Mouse (Mus musculus): ENCODE data around the gene Pam. TPM values are rescaled to one million over a fixed set of nuclear protein-coding genes. Genes with fewer than 3 reads are reported as not detected.

The Pam gene
- polyA plus RNA-seq, 1 experiment from 2014 or later = 41.5 TPM

DNA sequence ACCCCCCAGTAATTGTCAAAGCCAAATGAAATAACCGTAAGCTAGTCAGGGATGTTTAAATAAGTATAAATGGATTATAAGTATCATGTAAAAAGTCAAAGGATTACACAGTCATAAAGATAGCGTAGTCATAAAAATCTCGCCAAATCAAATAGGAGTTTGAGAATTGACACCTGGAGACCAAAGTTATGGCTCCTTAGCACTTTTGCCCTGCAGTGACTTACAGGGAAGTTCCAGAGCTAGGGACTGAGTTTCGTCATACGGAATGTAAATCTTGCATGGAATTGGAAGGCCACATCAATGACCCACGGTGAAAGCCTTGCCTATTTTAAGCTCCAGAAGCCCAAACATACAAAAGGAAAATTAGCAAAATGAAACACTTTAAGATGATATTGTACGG lies 192.6 kb downstream of the Pam start:
- no peaks in the 10 kb centered on the region for H3K27me3 ChIP-seq (ENCODE audit: insufficient read depth, low read length)
- H3K27ac ChIP-seq (ENCODE audit: low read depth) = no peak overlapping the region
- H3K4me1 ChIP-seq (ENCODE audit: insufficient read depth) = no peaks in the 10 kb centered on the region
- no peaks in the 10 kb centered on the region for H3K36me3 ChIP-seq (ENCODE audit: insufficient read depth)
- ATAC-seq (ENCODE audit: insufficient read depth) (no peak), DNase-seq (no peak)
- no peak overlapping the region for H3K9ac ChIP-seq
- H3K4me2 ChIP-seq = no peak overlapping the region
- TF ChIP-seq CTCF (IDR thresholded peaks at IDR 0.05; ENCODE audit: low read depth) = no peak
- no peaks in the 10 kb centered on the region for H3K9me3 ChIP-seq (ENCODE audit: low read depth, low read length)
- H3K4me3 ChIP-seq (ENCODE audit: low read depth, low read length) = no peak overlapping the region
- 81% methylated on average over 7 of the region's 7 CpGs for WGBS

DNA sequence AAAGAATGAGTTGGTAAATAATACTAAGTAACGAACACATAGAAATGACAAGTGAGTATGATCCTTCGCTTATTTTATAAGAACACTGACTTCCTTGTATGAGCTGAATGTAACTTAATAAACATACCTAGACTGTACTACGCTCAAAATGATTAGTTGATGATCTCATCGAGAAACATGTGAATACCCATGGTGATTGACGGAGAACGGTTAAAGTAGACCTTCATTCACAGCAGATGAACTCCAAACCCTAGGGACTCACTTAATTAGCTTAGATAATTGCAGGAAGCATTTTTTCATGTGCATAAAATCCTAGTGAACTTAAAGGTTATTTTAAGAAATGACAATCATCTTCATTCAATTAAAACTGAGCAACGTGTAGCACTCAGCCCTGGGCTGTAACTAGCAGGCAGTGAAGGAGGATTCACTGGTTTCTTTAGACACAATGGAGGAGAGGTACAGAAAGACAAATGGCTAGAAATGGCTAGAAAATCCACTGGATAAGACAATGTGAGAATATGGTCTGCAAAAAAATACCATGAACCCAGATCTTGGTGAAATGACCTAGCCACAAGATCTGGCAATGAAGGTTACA lies 194.8 kb downstream of the Pam start:
- DNase-seq (no peak), ATAC-seq (ENCODE audit: insufficient read depth) (no peak)
- no peak for TF ChIP-seq CTCF (IDR thresholded peaks at IDR 0.05; ENCODE audit: low read depth)
- H3K9ac ChIP-seq = no peak overlapping the region
- 79% methylated on average over 7 of the region's 7 CpGs for WGBS
- no peak overlapping the region for H3K4me3 ChIP-seq (ENCODE audit: low read depth, low read length)
- H3K27ac ChIP-seq (ENCODE audit: low read depth) = no peak overlapping the region
- H3K36me3 ChIP-seq (ENCODE audit: insufficient read depth) = no peaks in the 10 kb centered on the region
- H3K4me2 ChIP-seq = no peak overlapping the region
- no peaks in the 10 kb centered on the region for H3K4me1 ChIP-seq (ENCODE audit: insufficient read depth)
- no peaks in the 10 kb centered on the region for H3K9me3 ChIP-seq (ENCODE audit: low read depth, low read length)
- no peaks in the 10 kb centered on the region for H3K27me3 ChIP-seq (ENCODE audit: insufficient read depth, low read length)

DNA sequence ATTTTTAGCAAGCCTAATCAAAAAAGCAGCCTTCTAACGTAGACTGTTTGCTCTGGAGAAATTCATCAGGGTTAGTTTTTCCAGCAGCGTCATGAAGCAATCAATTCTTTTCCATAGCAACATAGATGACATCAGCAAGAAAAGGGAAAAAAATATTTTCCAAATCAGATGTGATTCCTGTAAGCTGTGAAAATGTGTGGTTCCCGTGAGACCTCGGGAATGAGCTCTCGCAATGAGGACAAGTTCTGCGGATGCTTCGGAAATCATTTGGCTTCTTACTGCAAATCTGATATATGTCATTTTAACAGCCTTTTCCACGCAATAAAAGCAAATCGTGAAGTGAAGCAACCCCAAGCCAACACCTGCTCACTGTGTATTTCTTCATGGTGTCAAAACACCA lies 207.9 kb downstream of the Pam start:
- Histone ChIP-seq H3K4me2 (no peak overlapping the region), H3K27me3 (ENCODE audit: insufficient read depth, low read length) (no peaks in the 10 kb centered on the region), H3K4me3 (ENCODE audit: low read depth, low read length) (no peak overlapping the region), H3K36me3 (ENCODE audit: insufficient read depth) (peaks cover 6% of the 10 kb centered on the region; the same call in 1 of the 2 replicates), H3K9me3 (ENCODE audit: low read depth, low read length) (no peaks in the 10 kb centered on the region), H3K9ac (no peak overlapping the region), H3K27ac (ENCODE audit: low read depth) (no peak overlapping the region), H3K4me1 (ENCODE audit: insufficient read depth) (no peaks in the 10 kb centered on the region)
- ATAC-seq (ENCODE audit: insufficient read depth) = no peak
- no peak for DNase-seq
- TF ChIP-seq CTCF (IDR thresholded peaks at IDR 0.05; ENCODE audit: low read depth) = no peak
- whole genome bisulfite sequencing = 83% methylated on average over 9 of the region's 9 CpGs

DNA sequence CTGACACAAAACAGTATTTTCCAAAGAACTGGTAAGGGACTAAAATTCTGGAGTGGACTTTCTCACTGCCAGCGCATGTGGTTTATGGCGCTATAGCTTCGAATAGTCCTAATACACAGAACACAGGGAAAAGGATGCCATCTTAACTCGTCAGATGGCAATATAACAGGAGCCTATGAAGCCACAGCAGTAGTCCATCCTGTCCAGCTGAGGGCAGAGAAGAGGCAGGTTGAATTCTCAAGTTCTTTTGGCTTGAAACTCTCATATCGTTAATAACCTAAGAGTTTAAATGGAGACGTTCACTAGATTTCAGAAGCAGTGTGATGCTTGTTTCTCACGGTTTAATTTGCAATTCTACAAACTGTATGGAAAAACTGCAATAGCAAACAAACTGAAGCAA lies 211.9 kb downstream of the Pam start:
- no peaks in the 10 kb centered on the region for H3K4me1 ChIP-seq (ENCODE audit: insufficient read depth)
- no peak overlapping the region for H3K4me3 ChIP-seq (ENCODE audit: low read depth, low read length)
- no peak overlapping the region for H3K4me2 ChIP-seq
- WGBS = 84% methylated on average over 7 of the region's 7 CpGs
- H3K36me3 ChIP-seq (ENCODE audit: insufficient read depth) = peaks cover 9% of the 10 kb centered on the region; the same call in 1 of the 2 replicates
- no peak overlapping the region for H3K9ac ChIP-seq
- DNase-seq = peak; percentile 20
- no peak overlapping the region for H3K27ac ChIP-seq (ENCODE audit: low read depth)
- ATAC-seq (ENCODE audit: insufficient read depth) = no peak
- no peaks in the 10 kb centered on the region for H3K9me3 ChIP-seq (ENCODE audit: low read depth, low read length)
- TF ChIP-seq CTCF (IDR thresholded peaks at IDR 0.05; ENCODE audit: low read depth) = 0 out of 2 replicates have a peak, but pooled peaks have one; percentile 11
- no peaks in the 10 kb centered on the region for H3K27me3 ChIP-seq (ENCODE audit: insufficient read depth, low read length)

DNA sequence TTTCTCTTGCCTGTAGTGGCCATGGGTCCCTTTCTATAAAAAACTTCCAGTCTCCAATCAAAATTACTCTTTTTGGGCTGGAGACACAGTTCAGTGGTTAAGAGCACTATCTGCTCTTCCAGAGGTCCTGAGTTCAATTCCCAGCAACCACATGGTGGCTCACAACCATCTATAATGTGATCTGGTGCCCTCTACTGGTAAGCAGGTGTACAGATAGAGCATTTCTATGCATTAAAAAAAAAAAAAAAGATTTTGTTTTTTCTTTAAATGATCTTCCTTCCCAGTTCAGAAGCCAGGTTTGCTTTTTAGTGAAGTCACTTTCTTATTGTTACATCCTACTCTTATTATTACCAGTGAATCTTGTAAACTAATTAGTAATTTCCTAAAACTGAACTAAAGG lies 218.4 kb downstream of the Pam start:
- H3K9me3 ChIP-seq (ENCODE audit: low read depth, low read length) = no peaks in the 10 kb centered on the region
- H3K4me1 ChIP-seq (ENCODE audit: insufficient read depth) = no peaks in the 10 kb centered on the region
- no peak overlapping the region for H3K27ac ChIP-seq (ENCODE audit: low read depth)
- DNase-seq (no peak), ATAC-seq (ENCODE audit: insufficient read depth) (no peak)
- H3K4me2 ChIP-seq = no peak overlapping the region
- no peak overlapping the region for H3K4me3 ChIP-seq (ENCODE audit: low read depth, low read length)
- H3K9ac ChIP-seq = no peak overlapping the region
- 0 out of 2 replicates have a peak, but pooled peaks cover under 1% of the 10 kb centered on the region for H3K36me3 ChIP-seq (ENCODE audit: insufficient read depth)
- H3K27me3 ChIP-seq (ENCODE audit: insufficient read depth, low read length) = no peaks in the 10 kb centered on the region
- peak; percentile 16; the same call in 1 of the 2 replicates for TF ChIP-seq CTCF (IDR thresholded peaks at IDR 0.05; ENCODE audit: low read depth)

DNA sequence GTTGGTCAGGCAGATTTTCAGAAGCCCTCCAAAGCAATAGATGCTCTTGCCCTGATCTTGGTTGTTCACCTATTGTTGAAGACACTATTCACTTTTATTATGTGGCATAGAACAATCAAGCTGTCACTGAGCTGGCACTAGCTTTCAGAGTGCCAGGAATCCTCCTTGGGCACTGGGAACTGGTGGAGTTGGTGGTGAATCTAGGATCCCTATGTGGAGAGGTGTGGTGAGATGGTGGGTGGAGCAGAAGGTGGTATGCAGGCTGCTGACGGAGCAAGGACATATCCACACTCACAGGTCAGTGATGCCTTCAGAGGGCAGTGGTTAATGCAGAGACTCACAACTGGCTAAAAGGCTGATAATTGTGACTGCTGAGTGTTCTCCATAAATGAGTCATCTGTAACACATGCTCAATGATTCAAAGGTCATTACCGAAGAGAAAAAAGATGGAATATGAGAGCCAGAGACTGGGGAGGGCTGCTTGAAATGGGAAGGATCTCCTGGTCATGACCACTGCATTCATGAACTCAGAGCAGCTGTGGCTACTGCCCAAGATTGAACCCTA lies 221.9 kb downstream of the Pam start:
- H3K4me3 ChIP-seq (ENCODE audit: low read depth, low read length) = no peak overlapping the region
- no peaks in the 10 kb centered on the region for H3K4me1 ChIP-seq (ENCODE audit: insufficient read depth)
- no peak overlapping the region for H3K4me2 ChIP-seq
- H3K27ac ChIP-seq (ENCODE audit: low read depth) = no peak overlapping the region
- no peaks in the 10 kb centered on the region for H3K27me3 ChIP-seq (ENCODE audit: insufficient read depth, low read length)
- DNase-seq = no peak
- no peaks in the 10 kb centered on the region for H3K36me3 ChIP-seq (ENCODE audit: insufficient read depth)
- H3K9ac ChIP-seq = no peak overlapping the region
- WGBS = 85% methylated on average over 2 of the region's 2 CpGs
- TF ChIP-seq CTCF (IDR thresholded peaks at IDR 0.05; ENCODE audit: low read depth) = no peak
- ATAC-seq (ENCODE audit: insufficient read depth) = no peak
- no peaks in the 10 kb centered on the region for H3K9me3 ChIP-seq (ENCODE audit: low read depth, low read length)

DNA sequence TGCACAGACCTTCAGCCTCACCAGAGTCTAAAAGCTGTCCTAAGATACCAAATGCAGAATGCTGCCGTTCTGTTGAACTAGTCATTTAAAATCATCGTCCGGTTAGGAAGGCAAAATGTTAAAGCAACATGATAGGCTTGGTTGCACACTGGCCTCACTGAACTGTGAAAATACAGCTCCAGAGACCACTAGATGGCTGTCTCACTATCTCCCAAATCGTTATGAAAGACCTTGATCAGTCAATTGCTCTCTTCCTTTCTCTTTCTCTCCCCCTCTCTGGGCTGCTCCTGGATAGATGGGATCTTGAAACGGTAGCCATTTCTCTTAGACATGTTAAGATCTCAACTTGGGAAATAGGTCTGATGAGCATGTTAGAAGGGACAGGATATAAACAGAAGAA lies 223.0 kb downstream of the Pam start:
- no peak overlapping the region for H3K4me2 ChIP-seq
- H3K4me1 ChIP-seq (ENCODE audit: insufficient read depth) = no peaks in the 10 kb centered on the region
- TF ChIP-seq CTCF (IDR thresholded peaks at IDR 0.05; ENCODE audit: low read depth) = peak; percentile 48
- H3K27me3 ChIP-seq (ENCODE audit: insufficient read depth, low read length) = no peaks in the 10 kb centered on the region
- H3K9me3 ChIP-seq (ENCODE audit: low read depth, low read length) = no peaks in the 10 kb centered on the region
- WGBS = 54% methylated on average over 5 of the region's 5 CpGs
- H3K4me3 ChIP-seq (ENCODE audit: low read depth, low read length) = no peak overlapping the region
- ATAC-seq (ENCODE audit: insufficient read depth) = peak; percentile 49; the same call in 1 of the 2 replicates
- H3K27ac ChIP-seq (ENCODE audit: low read depth) = no peak overlapping the region
- no peaks in the 10 kb centered on the region for H3K36me3 ChIP-seq (ENCODE audit: insufficient read depth)
- no peak overlapping the region for H3K9ac ChIP-seq
- DNase-seq = peak; percentile 50
